Mouse (Mus musculus) lung, postnatal 0 days (tissue): ENCODE results near the gene Spryd3.

Experiments
- CTCF ChIP-seq: IDR thresholded peaks from 2 replicates; pipeline ENCODE4 v1.5.1; 2016; ENCODE audit warnings: antibody characterized with exemption, mild to moderate bottlenecking
- EP300 ChIP-seq: IDR thresholded peaks from 2 replicates; pipeline ENCODE4 v1.6.1; 2016; ENCODE audit warnings: antibody characterized with exemption, mild to moderate bottlenecking, control low read depth

GRCm38 (mm10) chr15:102115731-102116231 is 20.3 kb downstream of the Spryd3 start:
- no peak for TF ChIP-seq EP300
- TF ChIP-seq CTCF, result no peak
